Mouse (Mus musculus) myocyte (in vitro differentiated cells): ENCODE data around the gene Podn. TPM values are rescaled to one million over a fixed set of nuclear protein-coding genes. Genes with fewer than 3 reads are reported as not detected.

Experiments used
- H3K27me3 ChIP-seq: one replicate; pipeline ENCODE4 v1.6.1; 2011; ENCODE audit not compliant: control insufficient read depth, insufficient read depth, insufficient read length
- H3K36me3 ChIP-seq: one replicate; pipeline ENCODE4 v1.6.1; 2011; ENCODE audit not compliant: control insufficient read depth, insufficient read depth
- H3K4me2 ChIP-seq: one replicate; pipeline ENCODE4 v1.6.1; 2011; ENCODE audit warnings: low read depth, control low read depth
- H3K4me3 ChIP-seq: one replicate; pipeline ENCODE4 v1.5.1; 2011; ENCODE audit warnings: mild to moderate bottlenecking, control low read depth, moderate library complexity
- H3K79me2 ChIP-seq: one replicate; pipeline ENCODE4 v1.6.1; 2011; ENCODE audit not compliant: control insufficient read depth, insufficient read depth
- H3ac ChIP-seq: one replicate; pipeline ENCODE4 v1.6.1; 2011; ENCODE audit not compliant: control insufficient read depth, insufficient read length
- CEBPB ChIP-seq: IDR thresholded peaks from 2 replicates; pipeline ENCODE4 v1.6.1; 2011; ENCODE audit warnings: mild to moderate bottlenecking, moderate library complexity; ENCODE audit not compliant: poor library complexity, insufficient read depth, severe bottlenecking
- E2F4 ChIP-seq: IDR thresholded peaks from one replicate; pipeline ENCODE4 v1.6.1; 2011; ENCODE audit warnings: mild to moderate bottlenecking, control low read depth, moderate library complexity; ENCODE audit not compliant: insufficient read depth
- MAX ChIP-seq: IDR thresholded peaks from one replicate; pipeline ENCODE4 v1.6.1; 2011; ENCODE audit warnings: low read depth, mild to moderate bottlenecking, control low read depth
- MYOD1 ChIP-seq, 3 experiments: IDR thresholded peaks; one replicate each; pipeline ENCODE4 v1.6.1; 2011; ENCODE audit warnings: control low read depth in 2 of 3, low read depth in 2 of 3, mild to moderate bottlenecking in 2 of 3, moderate library complexity in 1 of 3; ENCODE audit not compliant: insufficient read length in 2 of 3, control insufficient read depth in 1 of 3
- MYOG ChIP-seq, 3 experiments: IDR thresholded peaks; one replicate each; pipeline ENCODE4 v1.6.1; 2011; ENCODE audit warnings: control low read depth in 2 of 3, low read depth in 2 of 3, mild to moderate bottlenecking in 2 of 3; ENCODE audit not compliant: insufficient read length in 2 of 3, control insufficient read depth in 1 of 3, insufficient read depth in 1 of 3
- POLR2A ChIP-seq: IDR thresholded peaks from one replicate; pipeline ENCODE4 v1.6.1; 2011; ENCODE audit warnings: low read depth, mild to moderate bottlenecking, control low read depth, moderate library complexity; ENCODE audit not compliant: insufficient read length
- POLR2AphosphoS2 ChIP-seq: IDR thresholded peaks from one replicate; pipeline ENCODE4 v1.6.1; 2011; ENCODE audit warnings: low read depth, control low read depth; ENCODE audit not compliant: insufficient read length
- REST ChIP-seq: IDR thresholded peaks from one replicate; pipeline ENCODE4 v1.6.1; 2011; ENCODE audit warnings: mild to moderate bottlenecking, control low read depth, moderate library complexity; ENCODE audit not compliant: insufficient read depth, insufficient read length
- SRF ChIP-seq: IDR thresholded peaks from one replicate; pipeline ENCODE4 v1.6.1; 2011; ENCODE audit warnings: low read depth; ENCODE audit not compliant: control insufficient read depth, insufficient read length
- TCF12 ChIP-seq: IDR thresholded peaks from one replicate; pipeline ENCODE4 v1.6.1; 2011; ENCODE audit warnings: mild to moderate bottlenecking, control low read depth; ENCODE audit not compliant: poor library complexity, insufficient read depth, severe bottlenecking
- TCF3 ChIP-seq: IDR thresholded peaks from one replicate; pipeline ENCODE4 v1.6.1; 2011; ENCODE audit warnings: low read depth, control low read depth; ENCODE audit not compliant: insufficient read length
- USF1 ChIP-seq: IDR thresholded peaks from one replicate; pipeline ENCODE4 v1.6.1; 2011; ENCODE audit warnings: low read depth, mild to moderate bottlenecking, control low read depth, moderate library complexity
- polyA plus RNA-seq: library from polyadenylated mRNA; unstranded; fragments of >200 nt; fragmentation: generic; extraction: Trizol; gene quantifications from one replicate; pipeline ENCODE4 v1.2.1, GENCODE M21; 2012; ENCODE audit warnings: missing spikeins

Podn gene
- polyA plus RNA-seq, 1 experiment: 0.10 TPM

- Histone ChIP-seq H3K36me3 (peaks cover 2% of the 10 kb centered on the region), H3K4me2 (no peak overlapping the region), H3K4me3 (no peak overlapping the region), H3K27me3 (no peaks in the 10 kb centered on the region), H3ac (no peak overlapping the region), H3K79me2 (no peaks in the 10 kb centered on the region)
- no peak for TF ChIP-seq TCF3
Measured at GRCm38 (mm10) chr4:108092741-108093397, 3.4 kb downstream of the Podn start.

GRCm38 (mm10) chr4:108083993-108084392 is 12.3 kb downstream of the Podn start:
- Histone ChIP-seq H3K4me2 (no peak overlapping the region), H3K27me3 (no peaks in the 10 kb centered on the region), H3K36me3 (peaks cover 9% of the 10 kb centered on the region), H3K4me3 (no peak overlapping the region), H3K79me2 (no peaks in the 10 kb centered on the region), H3ac (no peak overlapping the region)
- TF ChIP-seq TCF3: no peak
- no peak for TF ChIP-seq POLR2AphosphoS2
- TF ChIP-seq MYOD1 (IDR thresholded peaks at IDR 0.05; ENCODE audit: control insufficient read depth in 1 of 3, insufficient read length in 2 of 3, low read depth in 2 of 3): no peak
- TF ChIP-seq REST: no peak
- TF ChIP-seq TCF12: no peak
- no peak for TF ChIP-seq SRF
- TF ChIP-seq USF1: no peak
- TF ChIP-seq POLR2A: no peak
- TF ChIP-seq MAX: no peak
- no peak for TF ChIP-seq CEBPB
- no peak for TF ChIP-seq E2F4
- TF ChIP-seq MYOG (IDR thresholded peaks at IDR 0.05; ENCODE audit: control insufficient read depth in 1 of 3, insufficient read depth in 1 of 3, insufficient read length in 2 of 3, low read depth in 2 of 3): no peak

- H3K4me2 ChIP-seq: peak overlapping the region; percentile 19
- peaks cover 15% of the 10 kb centered on the region for H3K36me3 ChIP-seq
- no peak overlapping the region for H3K4me3 ChIP-seq
- no peaks in the 10 kb centered on the region for H3K27me3 ChIP-seq
- TF ChIP-seq POLR2AphosphoS2: no peak
- no peak for TF ChIP-seq TCF3
- TF ChIP-seq E2F4: no peak
- TF ChIP-seq REST: no peak
- TF ChIP-seq POLR2A: no peak
- TF ChIP-seq SRF: no peak
- TF ChIP-seq USF1: no peak
- TF ChIP-seq MYOG (IDR thresholded peaks at IDR 0.05; ENCODE audit: control insufficient read depth in 1 of 3, insufficient read depth in 1 of 3, insufficient read length in 2 of 3, low read depth in 2 of 3): no peak
- TF ChIP-seq MAX: no peak
- TF ChIP-seq TCF12: no peak
- no peak for TF ChIP-seq MYOD1 (IDR thresholded peaks at IDR 0.05; ENCODE audit: control insufficient read depth in 1 of 3, insufficient read length in 2 of 3, low read depth in 2 of 3)
- no peak for TF ChIP-seq CEBPB
- no peak overlapping the region for H3ac ChIP-seq
- H3K79me2 ChIP-seq: no peaks in the 10 kb centered on the region
Measured at GRCm38 (mm10) chr4:108083032-108083735, 13.1 kb downstream of the Podn start.

DNA sequence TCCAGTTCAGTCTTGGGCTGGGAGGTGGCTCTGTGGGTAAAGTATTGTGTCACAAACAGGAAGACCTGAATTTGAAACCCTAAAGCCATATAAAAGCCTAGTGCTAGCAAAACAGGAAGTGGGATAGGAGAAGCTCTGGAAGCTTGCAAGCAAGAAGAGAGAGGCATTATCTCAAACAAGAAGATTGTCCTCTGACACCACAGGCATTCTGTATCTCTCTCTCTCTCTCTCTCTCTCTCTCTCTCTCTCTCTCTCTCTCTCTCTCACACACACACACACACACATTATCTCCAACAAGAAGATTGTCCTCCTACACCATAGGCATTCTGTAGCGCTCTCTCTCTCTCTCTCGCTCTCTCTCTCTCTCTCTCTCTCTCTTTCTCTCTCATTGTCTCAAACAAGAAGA is 13.8 kb downstream of the Podn start:
- Histone ChIP-seq H3K4me2 (no peak overlapping the region), H3K79me2 (no peaks in the 10 kb centered on the region), H3K4me3 (no peak overlapping the region), H3ac (no peak overlapping the region), H3K27me3 (no peaks in the 10 kb centered on the region), H3K36me3 (peaks cover 15% of the 10 kb centered on the region)
- no peak for TF ChIP-seq SRF
- TF ChIP-seq MYOG (IDR thresholded peaks at IDR 0.05; ENCODE audit: control insufficient read depth in 1 of 3, insufficient read depth in 1 of 3, insufficient read length in 2 of 3, low read depth in 2 of 3): no peak
- TF ChIP-seq POLR2AphosphoS2: no peak
- TF ChIP-seq E2F4: no peak
- no peak for TF ChIP-seq REST
- no peak for TF ChIP-seq MYOD1 (IDR thresholded peaks at IDR 0.05; ENCODE audit: control insufficient read depth in 1 of 3, insufficient read length in 2 of 3, low read depth in 2 of 3)
- no peak for TF ChIP-seq USF1
- no peak for TF ChIP-seq TCF3
- TF ChIP-seq MAX: no peak
- no peak for TF ChIP-seq CEBPB
- TF ChIP-seq POLR2A: no peak
- TF ChIP-seq TCF12: no peak
